Mouse (Mus musculus): ENCODE measurements at regions not wholly inside any gene's neighbourhood (a gene's known extent, or its start where the extent isn't known, plus 50 kb on each side); places are given as distances from the start of the nearest gene placed in this dataset.

- TF ChIP-seq POLR2A (IDR thresholded peaks at IDR 0.05; ENCODE audit: extremely low read depth, insufficient read depth, low read length) (no peak), CTCF (IDR thresholded peaks at IDR 0.05; ENCODE audit: extremely low read depth, insufficient read depth, low read length) (no peak)
Observed at GRCm38 (mm10) chr12:27984261-27984841, 567.8 kb downstream of the Dcdc2c start.

Data from cortical plate, adult 2 months (tissue).